Mouse (Mus musculus): ENCODE data around the gene Cox14.

DNA sequence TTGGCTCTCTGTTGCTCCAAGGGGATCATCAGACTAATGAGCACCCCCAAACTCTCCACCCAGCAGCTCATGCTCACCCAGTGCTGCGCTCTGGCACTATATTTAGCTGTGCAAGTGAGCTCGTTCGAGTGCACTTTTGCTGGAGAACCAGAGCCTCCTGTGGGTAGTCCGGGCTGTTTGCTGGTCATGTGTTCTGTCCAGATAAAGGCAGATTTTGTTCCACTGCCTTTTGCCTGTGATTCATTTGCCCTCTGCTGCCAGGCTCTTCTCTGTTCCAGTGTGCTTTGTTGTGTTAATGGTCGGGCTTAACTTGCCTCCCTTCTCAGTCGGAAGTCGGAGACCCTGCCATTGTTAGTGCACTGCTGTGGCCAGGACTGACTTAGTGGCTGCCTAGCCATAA is 20.5 kb upstream of the Cox14 start:
- TF ChIP-seq CTCF (IDR thresholded peaks at IDR 0.05; ENCODE audit: low read depth) = no peak
- no peak for TF ChIP-seq EP300 (optimal IDR thresholded peaks at IDR 0.05)

Measured in stomach, postnatal 0 days (tissue).